Mouse (Mus musculus): ENCODE data around the gene Stxbp6.

- TF ChIP-seq POLR2A (IDR thresholded peaks at IDR 0.05; ENCODE audit: insufficient read length, low read depth) (no peak), MAX (IDR thresholded peaks at IDR 0.05; ENCODE audit: low read depth) (no peak), MYOG (IDR thresholded peaks at IDR 0.05; ENCODE audit: control insufficient read depth in 1 of 3, insufficient read depth in 1 of 3, insufficient read length in 2 of 3, low read depth in 2 of 3) (no peak), TCF3 (IDR thresholded peaks at IDR 0.05; ENCODE audit: insufficient read length, low read depth) (no peak), E2F4 (IDR thresholded peaks at IDR 0.05; ENCODE audit: insufficient read depth) (no peak), CEBPB (IDR thresholded peaks at IDR 0.05; ENCODE audit: insufficient read depth, poor library complexity, severe bottlenecking) (no peak), USF1 (IDR thresholded peaks at IDR 0.05; ENCODE audit: low read depth) (no peak), REST (IDR thresholded peaks at IDR 0.05; ENCODE audit: insufficient read depth, insufficient read length) (no peak), MYOD1 (IDR thresholded peaks at IDR 0.05; ENCODE audit: control insufficient read depth in 1 of 3, insufficient read length in 2 of 3, low read depth in 2 of 3) (no peak)
These were observed 270.3 kb downstream of the Stxbp6 start for GRCm38 (mm10) chr12:44804213-44804612.
